Mouse (Mus musculus) midbrain, postnatal 0 days (tissue): ENCODE data around the gene Sh3pxd2a. TPM values are rescaled to one million over a fixed set of nuclear protein-coding genes. Genes with fewer than 3 reads are reported as not detected.

Source experiments
- ATAC-seq: fragments of 200-750 bp; cut with Nextera tagmentation; 2 replicates; pipeline ENCODE4 v1.8.0; 2017; ENCODE audit warnings: moderate number of reproducible peaks, mild to moderate bottlenecking, moderate TSS enrichment, moderate library complexity; ENCODE audit not compliant: low FRiP score
- DNase-seq: peaks from one replicate; pipeline ENCODE4 v3.0.0-alpha.2; 2015; ENCODE audit warnings: low spot score
- H3K27ac ChIP-seq: fragments of 300-500 bp; sonication (generic); 2 replicates; pipeline ENCODE4 v1.5.1; 2014; ENCODE audit warnings: low read depth, mild to moderate bottlenecking, low read length, mixed read lengths
- H3K27me3 ChIP-seq: fragments of 300-500 bp; sonication (generic); 2 replicates; pipeline ENCODE4 v1.6.1; 2014; ENCODE audit warnings: low read length, control low read depth, mixed read lengths; ENCODE audit not compliant: insufficient read depth
- H3K36me3 ChIP-seq: fragments of 300-500 bp; sonication (generic); 2 replicates; pipeline ENCODE4 v1.6.1; 2014; ENCODE audit warnings: low read length, control low read depth, mixed read lengths; ENCODE audit not compliant: insufficient read depth
- H3K4me1 ChIP-seq: fragments of 300-500 bp; sonication (generic); 2 replicates; pipeline ENCODE4 v1.6.1; 2014; ENCODE audit warnings: mild to moderate bottlenecking, control low read depth, antibody characterized with exemption, low read length, mixed read lengths; ENCODE audit not compliant: insufficient read depth
- H3K4me2 ChIP-seq: fragments of 300-500 bp; sonication (generic); 2 replicates; pipeline ENCODE4 v1.6.1; 2014; ENCODE audit warnings: low read depth, mild to moderate bottlenecking, low read length, mixed read lengths; ENCODE audit not compliant: poor library complexity, severe bottlenecking
- H3K4me3 ChIP-seq: fragments of 300-500 bp; sonication (generic); 2 replicates; pipeline ENCODE4 v1.5.1; 2014; ENCODE audit warnings: low read depth, mild to moderate bottlenecking, low read length, moderate library complexity
- H3K9ac ChIP-seq: fragments of 300-500 bp; sonication (generic); replicated peaks from 2 replicates; pipeline ENCODE4 v1.6.1; 2014; ENCODE audit warnings: mild to moderate bottlenecking, low read length, moderate library complexity, mixed read lengths; ENCODE audit not compliant: poor library complexity, severe bottlenecking
- H3K9me3 ChIP-seq: fragments of 300-500 bp; sonication (generic); 2 replicates; pipeline ENCODE4 v1.6.1; 2016; ENCODE audit warnings: low read length, control low read depth
- CTCF ChIP-seq: IDR thresholded peaks from 2 replicates; pipeline ENCODE4 v1.5.1; 2016; ENCODE audit warnings: antibody characterized with exemption, mild to moderate bottlenecking
- WGBS: fragments of 180-500 bp; shearing (Covaris S2); extraction: QIAGEN DNeasy Blood & Tissue Kit; methylation state at CpG from one replicate; pipeline ENCODE4 v1.1.7; 2014; 5-methylcytosine and 5-hydroxymethylcytosine counted together
- polyA plus RNA-seq: library from polyadenylated mRNA; unstranded; fragments of >200 nt; fragmentation: Nextera tagmentation; extraction: Ambion mirVana; gene quantifications from 2 replicates; pipeline ENCODE4 v1.2.1, GENCODE M21; 2015
- total RNA-seq: library from RNA; depleted of rRNA; stranded (reverse); fragments of >200 nt; gene quantifications from 2 replicates; pipeline ENCODE4 v1.2.3, GENCODE M21; 2014

The Sh3pxd2a gene
- total and polyA plus RNA-seq, 2 experiments from 2014 or later = 1.5 to 21.0 TPM

GRCm38 (mm10) chr19:47419208-47419607 lies 45.0 kb downstream of the Sh3pxd2a start:
- Histone ChIP-seq H3K9me3 (no peaks in the 10 kb centered on the region), H3K4me1 (peaks cover 5% of the 10 kb centered on the region; the same call in 1 of the 2 replicates), H3K27ac (no peak overlapping the region), H3K36me3 (no peaks in the 10 kb centered on the region), H3K9ac (no peak overlapping the region), H3K4me3 (no peak overlapping the region), H3K4me2 (no peak overlapping the region), H3K27me3 (no peaks in the 10 kb centered on the region)
- DNase-seq (peak; percentile 54), ATAC-seq (no peak)
- 67% methylated on average over 8 of the region's 8 CpGs for WGBS
- TF ChIP-seq CTCF = no peak

- WGBS = 92% methylated on average over 12 of the region's 12 CpGs
These were observed 48.0 kb downstream of the Sh3pxd2a start for GRCm38 (mm10) chr19:47416161-47416560.

DNA sequence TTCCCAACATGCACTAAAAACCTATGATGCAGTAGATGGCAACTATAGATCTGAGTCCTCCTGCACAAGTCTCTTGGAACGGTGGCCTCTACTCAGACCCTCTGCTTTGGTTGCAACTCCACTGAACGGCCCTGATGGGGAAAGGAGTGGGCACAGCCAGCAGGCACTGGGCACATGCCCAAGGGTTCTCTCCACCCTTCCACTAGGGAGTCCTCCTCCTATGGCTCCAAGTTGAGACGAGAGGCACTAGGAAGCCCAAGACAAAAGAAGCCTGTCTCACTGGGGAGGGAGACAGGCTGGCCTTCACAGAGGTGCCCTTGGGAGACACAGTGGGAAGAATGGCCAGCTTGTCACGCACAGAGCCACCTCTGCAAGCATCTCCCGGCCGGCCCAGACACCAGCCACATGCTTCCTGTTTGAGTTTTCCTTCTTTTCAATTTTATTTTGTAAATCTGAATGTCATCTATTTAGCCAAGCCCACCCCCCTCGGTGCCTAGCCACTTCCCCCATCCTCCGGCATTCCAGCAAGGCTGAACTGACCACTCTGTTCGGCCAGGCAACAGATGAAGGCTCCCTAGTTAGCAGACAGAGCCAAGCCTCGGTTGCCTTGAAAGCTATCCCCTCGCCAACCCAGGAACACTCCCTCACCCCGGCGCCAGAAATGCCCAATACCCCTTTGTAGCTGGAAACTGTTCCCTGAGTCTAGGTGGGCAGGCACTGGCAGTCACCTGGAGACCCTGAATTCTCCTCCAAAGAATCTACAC lies 49.9 kb downstream of the Sh3pxd2a start:
- H3K4me3 ChIP-seq = no peak overlapping the region
- no peaks in the 10 kb centered on the region for H3K27me3 ChIP-seq
- ATAC-seq (no peak), DNase-seq (no peak)
- no peak overlapping the region for H3K9ac ChIP-seq
- H3K36me3 ChIP-seq = no peaks in the 10 kb centered on the region
- no peak overlapping the region for H3K27ac ChIP-seq
- 61% methylated on average over 13 of the region's 13 CpGs for WGBS
- no peak for TF ChIP-seq CTCF
- H3K4me2 ChIP-seq = no peak overlapping the region
- 0 out of 2 replicates have a peak, but pooled peaks cover 2% of the 10 kb centered on the region for H3K4me1 ChIP-seq
- no peaks in the 10 kb centered on the region for H3K9me3 ChIP-seq

More at GRCm38 (mm10) chr19:47416161-47416560, 48.0 kb downstream of the Sh3pxd2a start:
- H3K27ac ChIP-seq = no peak overlapping the region
- no peak overlapping the region for H3K4me2 ChIP-seq
- H3K27me3 ChIP-seq = no peaks in the 10 kb centered on the region
- DNase-seq (no peak), ATAC-seq (no peak)
- no peak for TF ChIP-seq CTCF
- H3K4me3 ChIP-seq = no peak overlapping the region
- no peaks in the 10 kb centered on the region for H3K9me3 ChIP-seq
- no peak overlapping the region for H3K9ac ChIP-seq
- H3K4me1 ChIP-seq = peaks cover 6% of the 10 kb centered on the region; the same call in 1 of the 2 replicates
- H3K36me3 ChIP-seq = no peaks in the 10 kb centered on the region

GRCm38 (mm10) chr19:47413458-47414005 lies 50.7 kb downstream of the Sh3pxd2a start:
- DNase-seq = no peak
- Histone ChIP-seq H3K36me3 (no peaks in the 10 kb centered on the region), H3K4me3 (no peak overlapping the region), H3K9ac (no peak overlapping the region), H3K4me1 (0 out of 2 replicates have a peak, but pooled peaks cover 2% of the 10 kb centered on the region), H3K27me3 (no peaks in the 10 kb centered on the region), H3K4me2 (no peak overlapping the region), H3K9me3 (no peaks in the 10 kb centered on the region), H3K27ac (no peak overlapping the region)
- WGBS = 81% methylated on average over 6 of the region's 6 CpGs
- ATAC-seq = no peak
- TF ChIP-seq CTCF = no peak

GRCm38 (mm10) chr19:47412566-47413248 lies 51.5 kb downstream of the Sh3pxd2a start:
- ATAC-seq = no peak
- Histone ChIP-seq H3K36me3 (no peaks in the 10 kb centered on the region), H3K4me1 (0 out of 2 replicates have a peak, but pooled peaks cover 2% of the 10 kb centered on the region), H3K9ac (no peak overlapping the region), H3K9me3 (no peaks in the 10 kb centered on the region), H3K4me2 (no peak overlapping the region), H3K27ac (no peak overlapping the region), H3K4me3 (no peak overlapping the region), H3K27me3 (no peaks in the 10 kb centered on the region)
- 77% methylated on average over 11 of the region's 11 CpGs for WGBS
- DNase-seq = no peak
- 0 out of 2 replicates have a peak, but pooled peaks have one; percentile 5 for TF ChIP-seq CTCF
